Mouse (Mus musculus): ENCODE measurements at regions not wholly inside any gene's neighbourhood (a gene's known extent, or its start where the extent isn't known, plus 50 kb on each side); places are given as distances from the start of the nearest gene placed in this dataset.

- no peak for DNase-seq (ENCODE audit: low read depth in 1 of 2, low spot score in 2 of 2)
Measured at GRCm38 (mm10) chr1:76484193-76484592, 938.1 kb downstream of the Slc4a3 start.

GRCm38 (mm10) chr1:76487481-76487880, 941.4 kb downstream of the Slc4a3 start:
- no peak for DNase-seq (ENCODE audit: low read depth in 1 of 2, low spot score in 2 of 2)

GRCm38 (mm10) chr1:76489681-76490492, 943.8 kb downstream of the Slc4a3 start:
- no peak for DNase-seq (ENCODE audit: low read depth in 1 of 2, low spot score in 2 of 2)

GRCm38 (mm10) chr1:76490719-76491118, 944.7 kb downstream of the Slc4a3 start:
- no peak for DNase-seq (ENCODE audit: low read depth in 1 of 2, low spot score in 2 of 2)

- no peak for DNase-seq (ENCODE audit: low read depth in 1 of 2, low spot score in 2 of 2)
Measured at GRCm38 (mm10) chr1:76491187-76491586, 945.1 kb downstream of the Slc4a3 start.

GRCm38 (mm10) chr1:76505150-76505549, 959.1 kb downstream of the Slc4a3 start:
- no peak for DNase-seq (ENCODE audit: low read depth in 1 of 2, low spot score in 2 of 2)

GRCm38 (mm10) chr1:76508821-76509220, 962.8 kb downstream of the Slc4a3 start:
- DNase-seq (ENCODE audit: low read depth in 1 of 2, low spot score in 2 of 2) = no peak

- no peak for DNase-seq (ENCODE audit: low read depth in 1 of 2, low spot score in 2 of 2)
Measured at GRCm38 (mm10) chr1:76509486-76509885, 963.4 kb downstream of the Slc4a3 start.

- DNase-seq (ENCODE audit: low read depth in 1 of 2, low spot score in 2 of 2) = no peak
Measured at GRCm38 (mm10) chr1:76512156-76512555, 966.1 kb downstream of the Slc4a3 start.

GRCm38 (mm10) chr1:76513490-76513889, 967.4 kb downstream of the Slc4a3 start:
- no peak for DNase-seq (ENCODE audit: low read depth in 1 of 2, low spot score in 2 of 2)

- DNase-seq (ENCODE audit: low read depth in 1 of 2, low spot score in 2 of 2) = no peak
Measured at GRCm38 (mm10) chr1:76529531-76529930, 983.5 kb downstream of the Slc4a3 start.

GRCm38 (mm10) chr1:76530342-76530741, 984.3 kb downstream of the Slc4a3 start:
- DNase-seq (ENCODE audit: low read depth in 1 of 2, low spot score in 2 of 2) = no peak

- no peak for DNase-seq (ENCODE audit: low read depth in 1 of 2, low spot score in 2 of 2)
Measured at GRCm38 (mm10) chr1:76535522-76535956, 979.3 kb downstream of the Epha4 start.

- no peak for DNase-seq (ENCODE audit: low read depth in 1 of 2, low spot score in 2 of 2)
Measured at GRCm38 (mm10) chr1:76540529-76540928, 974.4 kb downstream of the Epha4 start.

- no peak for DNase-seq (ENCODE audit: low read depth in 1 of 2, low spot score in 2 of 2)
Measured at GRCm38 (mm10) chr1:76550876-76551275, 964.0 kb downstream of the Epha4 start.

- DNase-seq (ENCODE audit: low read depth in 1 of 2, low spot score in 2 of 2) = no peak
Measured at GRCm38 (mm10) chr1:76559441-76559840, 955.4 kb downstream of the Epha4 start.

- DNase-seq (ENCODE audit: low read depth in 1 of 2, low spot score in 2 of 2) = no peak
Measured at GRCm38 (mm10) chr1:76575487-76575886, 939.4 kb downstream of the Epha4 start.

GRCm38 (mm10) chr1:76585921-76586320, 929.0 kb downstream of the Epha4 start:
- DNase-seq (ENCODE audit: low read depth in 1 of 2, low spot score in 2 of 2) = no peak

GRCm38 (mm10) chr1:76625831-76626230, 889.1 kb downstream of the Epha4 start:
- DNase-seq (ENCODE audit: low read depth in 1 of 2, low spot score in 2 of 2) = no peak

GRCm38 (mm10) chr1:76629861-76630260, 885.0 kb downstream of the Epha4 start:
- no peak for DNase-seq (ENCODE audit: low read depth in 1 of 2, low spot score in 2 of 2)

- DNase-seq (ENCODE audit: low read depth in 1 of 2, low spot score in 2 of 2) = no peak
Measured at GRCm38 (mm10) chr1:76634071-76634470, 880.8 kb downstream of the Epha4 start.

GRCm38 (mm10) chr1:76637268-76638009, 877.4 kb downstream of the Epha4 start:
- DNase-seq (ENCODE audit: low read depth in 1 of 2, low spot score in 2 of 2) = no peak
